Mouse (Mus musculus) induced T-regulatory cell, adult 2 months (primary cell): ENCODE results near the gene Mrps12.

Experiments
- DNase-seq: peaks from one replicate; pipeline ENCODE4 v3.0.0-alpha.2; 2012; ENCODE audit warnings: low read depth

Mrps12 gene

GRCm38 (mm10) chr7:28758623-28759022, 17.0 kb upstream of the Mrps12 start:
- no peak for DNase-seq

- no peak for DNase-seq
Observed at GRCm38 (mm10) chr7:28756079-28756478, 14.5 kb upstream of the Mrps12 start, which contains the start of gene Ccer2. TSS of gene Ccer2 (plus strand) at chr7:28756174.

GRCm38 (mm10) chr7:28749935-28750334, 8.3 kb upstream of the Mrps12 start:
- DNase-seq, result no peak

GRCm38 (mm10) chr7:28741368-28741708, 282 bp downstream of the Mrps12 start:
- DNase-seq, result no peak

- peak; percentile 57 for DNase-seq
Observed at GRCm38 (mm10) chr7:28740949-28741348, 671 bp downstream of the Mrps12 start.

GRCm38 (mm10) chr7:28739829-28740228, 1.8 kb downstream of the Mrps12 start:
- no peak for DNase-seq

- no peak for DNase-seq
Observed at GRCm38 (mm10) chr7:28735701-28736100, 5.9 kb downstream of the Mrps12 start.

GRCm38 (mm10) chr7:28733211-28733610, 8.4 kb downstream of the Mrps12 start:
- DNase-seq, result no peak

GRCm38 (mm10) chr7:28732341-28733142, 9.1 kb downstream of the Mrps12 start:
- DNase-seq, result peak; percentile 92

- DNase-seq, result no peak
Observed at GRCm38 (mm10) chr7:28727649-28728340, 13.8 kb downstream of the Mrps12 start.

GRCm38 (mm10) chr7:28726600-28726999, 15.0 kb downstream of the Mrps12 start:
- DNase-seq, result peak; percentile 86

- no peak for DNase-seq
Observed at GRCm38 (mm10) chr7:28724613-28725012, 17.0 kb downstream of the Mrps12 start.

- peak; percentile 67 for DNase-seq
Observed at GRCm38 (mm10) chr7:28722079-28722478, 19.5 kb downstream of the Mrps12 start.

GRCm38 (mm10) chr7:28720753-28721537, 20.7 kb downstream of the Mrps12 start:
- no peak for DNase-seq

- no peak for DNase-seq
Observed at GRCm38 (mm10) chr7:28719650-28720049, 22.0 kb downstream of the Mrps12 start.

GRCm38 (mm10) chr7:28719159-28719558, 22.5 kb downstream of the Mrps12 start:
- DNase-seq, result no peak

GRCm38 (mm10) chr7:28717726-28718125, 23.9 kb downstream of the Mrps12 start:
- no peak for DNase-seq

GRCm38 (mm10) chr7:28716590-28717281, 24.9 kb downstream of the Mrps12 start, which contains the start of gene Fbxo17:
TSS of gene Fbxo17 (plus strand) at chr7:28716804.
- peak; percentile 77 for DNase-seq

GRCm38 (mm10) chr7:28715598-28715997, 26.0 kb downstream of the Mrps12 start:
- DNase-seq, result peak; percentile 45

- no peak for DNase-seq
Observed at GRCm38 (mm10) chr7:28714667-28715066, 27.0 kb downstream of the Mrps12 start.

GRCm38 (mm10) chr7:28710962-28711361, 30.7 kb downstream of the Mrps12 start:
- DNase-seq, result peak; percentile 51

- DNase-seq, result no peak
Observed at GRCm38 (mm10) chr7:28709454-28709853, 32.2 kb downstream of the Mrps12 start.
